Mouse (Mus musculus) kidney, adult 18-20 months (tissue): ENCODE measurements around the gene Kcnq2.

ENCODE experiments used
- DNase-seq: peaks from one replicate; pipeline ENCODE4 v3.0.0; 2021

Gene Kcnq2

GRCm38 (mm10) chr2:181134591-181135445 is at the start of gene Kcnq2:
Kcnq2 (minus strand) TSS chr2:181135300.
- DNase-seq = no peak

- DNase-seq = no peak
Observed at GRCm38 (mm10) chr2:181180898-181181297, 45.8 kb upstream of the Kcnq2 start.

- DNase-seq = no peak
Observed at GRCm38 (mm10) chr2:181178471-181178870, 43.4 kb upstream of the Kcnq2 start.

GRCm38 (mm10) chr2:181178015-181178414 is 42.9 kb upstream of the Kcnq2 start:
- no peak for DNase-seq

- no peak for DNase-seq
Observed at GRCm38 (mm10) chr2:181174646-181175045, 39.5 kb upstream of the Kcnq2 start.

- DNase-seq = no peak
Observed at GRCm38 (mm10) chr2:181166469-181166868, 31.4 kb upstream of the Kcnq2 start.

GRCm38 (mm10) chr2:181160821-181161220 is 25.7 kb upstream of the Kcnq2 start:
- no peak for DNase-seq

- DNase-seq = no peak
Observed at GRCm38 (mm10) chr2:181159771-181160170, 24.7 kb upstream of the Kcnq2 start.

- DNase-seq = no peak
Observed at GRCm38 (mm10) chr2:181159091-181159514, 24.0 kb upstream of the Kcnq2 start.

GRCm38 (mm10) chr2:181158471-181158870 is 23.4 kb upstream of the Kcnq2 start:
- DNase-seq = no peak

GRCm38 (mm10) chr2:181157716-181158302 is 22.7 kb upstream of the Kcnq2 start:
- DNase-seq = no peak

- no peak for DNase-seq
Observed at GRCm38 (mm10) chr2:181157180-181157579, 22.1 kb upstream of the Kcnq2 start.

- DNase-seq = no peak
Observed at GRCm38 (mm10) chr2:181156248-181157121, 21.4 kb upstream of the Kcnq2 start, which contains the start of gene Eef1a2. Eef1a2 (minus strand) TSS chr2:181157014.

GRCm38 (mm10) chr2:181155801-181156200 is 20.7 kb upstream of the Kcnq2 start:
- no peak for DNase-seq

- DNase-seq = no peak
Observed at GRCm38 (mm10) chr2:181154831-181155415, 19.8 kb upstream of the Kcnq2 start.

GRCm38 (mm10) chr2:181154361-181154760 is 19.3 kb upstream of the Kcnq2 start:
- DNase-seq = no peak

GRCm38 (mm10) chr2:181153837-181154236 is 18.7 kb upstream of the Kcnq2 start:
- no peak for DNase-seq

- DNase-seq = no peak
Observed at GRCm38 (mm10) chr2:181153131-181153530, 18.0 kb upstream of the Kcnq2 start.

- no peak for DNase-seq
Observed at GRCm38 (mm10) chr2:181152701-181153100, 17.6 kb upstream of the Kcnq2 start.

- no peak for DNase-seq
Observed at GRCm38 (mm10) chr2:181150281-181150680, 15.2 kb upstream of the Kcnq2 start.

GRCm38 (mm10) chr2:181148318-181148955 is 13.3 kb upstream of the Kcnq2 start:
- no peak for DNase-seq
